Mouse (Mus musculus) liver, embryonic 14.5 days (tissue): ENCODE data around the gene Apex1.

Source experiments
- CTCF ChIP-seq: IDR thresholded peaks from 2 replicates; pipeline ENCODE4 v1.5.1; 2016; ENCODE audit warnings: antibody characterized with exemption, low read depth, control low read depth
- EP300 ChIP-seq: IDR thresholded peaks from 2 replicates; pipeline ENCODE4 v1.6.1; 2016; ENCODE audit warnings: antibody characterized with exemption, low read depth

DNA sequence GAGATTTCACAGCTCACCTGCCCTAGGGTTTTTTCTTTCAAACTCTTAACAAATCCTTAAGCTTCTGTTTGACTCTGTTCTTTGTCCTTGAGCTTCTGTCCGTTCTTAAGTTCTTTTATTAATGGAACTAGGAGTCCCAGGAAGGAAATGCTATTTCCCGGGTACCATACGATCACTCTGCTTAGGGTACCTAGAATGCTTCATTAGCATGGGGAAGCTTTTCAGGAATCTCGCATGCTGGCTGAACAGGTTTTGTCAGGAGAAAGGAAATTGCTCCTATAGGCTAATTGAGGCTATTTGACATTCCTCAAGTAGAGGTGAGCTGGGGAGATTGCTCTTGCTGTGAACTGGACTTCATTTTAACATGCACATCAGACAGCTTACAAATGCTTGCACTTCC, 48.9 kb downstream of the Apex1 start:
- TF ChIP-seq CTCF, result no peak
- no peak for TF ChIP-seq EP300
